Mouse (Mus musculus) embryonic facial prominence, embryonic 12.5 days (tissue): Measurements from ENCODE around the gene Pgap3. TPM values are rescaled to one million over a fixed set of nuclear protein-coding genes. Genes with fewer than 3 reads are reported as not detected.

Experiments used
- ATAC-seq: fragments of 200-750 bp; cut with Nextera tagmentation; 2 replicates; pipeline ENCODE4 v1.8.0; 2017; ENCODE audit not compliant: insufficient number of reproducible peaks, insufficient read depth, low FRiP score, low TSS enrichment
- H3K27ac ChIP-seq: fragments of 300-500 bp; sonication (generic); 2 replicates; pipeline ENCODE4 v1.5.1; 2016; ENCODE audit warnings: mild to moderate bottlenecking
- H3K27me3 ChIP-seq: fragments of 300-500 bp; sonication (generic); 2 replicates; pipeline ENCODE4 v1.6.1; 2016; ENCODE audit warnings: mild to moderate bottlenecking, moderate library complexity
- H3K36me3 ChIP-seq: fragments of 300-500 bp; sonication (generic); 2 replicates; pipeline ENCODE4 v1.6.1; 2016; ENCODE audit warnings: mild to moderate bottlenecking
- H3K4me1 ChIP-seq: fragments of 300-500 bp; sonication (generic); 2 replicates; pipeline ENCODE4 v1.6.1; 2016
- H3K4me2 ChIP-seq: fragments of 300-500 bp; sonication (generic); replicated peaks from 2 replicates; pipeline ENCODE4 v1.6.1; 2016; ENCODE audit warnings: mild to moderate bottlenecking, moderate library complexity
- H3K4me3 ChIP-seq: fragments of 300-500 bp; sonication (generic); 2 replicates; pipeline ENCODE4 v1.5.1; 2016; ENCODE audit warnings: mild to moderate bottlenecking
- H3K9ac ChIP-seq: fragments of 300-500 bp; sonication (generic); 2 replicates; pipeline ENCODE4 v1.6.1; 2016; ENCODE audit warnings: mild to moderate bottlenecking, moderate library complexity
- H3K9me3 ChIP-seq: fragments of 300-500 bp; sonication (generic); 2 replicates; pipeline ENCODE4 v1.6.1; 2016; ENCODE audit warnings: mild to moderate bottlenecking, moderate library complexity
- WGBS: fragments of 180-500 bp; shearing (Covaris S2); methylation state at CpG from one replicate; pipeline ENCODE4 v1.1.7; 2016; 5-methylcytosine and 5-hydroxymethylcytosine counted together
- polyA plus RNA-seq: library from polyadenylated mRNA; unstranded; fragments of >200 nt; fragmentation: Nextera tagmentation; extraction: Ambion mirVana; gene quantifications from 2 replicates; pipeline ENCODE4 v1.2.1, GENCODE M21; 2016

The Pgap3 gene
- polyA plus RNA-seq, 1 experiment from 2014 or later: 9.8 TPM

DNA sequence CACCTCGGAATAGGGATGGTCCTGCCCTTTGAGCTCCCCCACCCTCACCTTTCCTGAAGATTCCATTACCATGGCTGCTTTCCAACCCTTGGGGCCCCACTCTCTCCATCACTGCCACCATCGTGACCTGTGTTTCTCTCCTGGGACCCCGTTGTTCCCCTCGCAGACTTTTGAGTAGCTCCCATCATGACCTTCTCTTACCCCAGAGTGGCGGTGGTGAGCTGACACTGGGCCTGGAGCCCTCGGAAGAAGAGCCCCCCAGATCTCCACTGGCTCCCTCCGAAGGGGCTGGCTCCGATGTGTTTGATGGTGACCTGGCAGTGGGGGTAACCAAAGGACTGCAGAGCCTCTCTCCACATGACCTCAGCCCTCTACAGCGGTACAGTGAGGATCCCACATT is 35.4 kb upstream of the Pgap3 start:
- peaks cover 56% of the 10 kb centered on the region for H3K36me3 ChIP-seq
- 94% methylated on average over 9 of the region's 9 CpGs for WGBS

GRCm38 (mm10) chr11:98431743-98432502 is 31.6 kb upstream of the Pgap3 start:
- Histone ChIP-seq H3K27me3 (no peaks in the 10 kb centered on the region), H3K9ac (no peak overlapping the region), H3K36me3 (peaks cover 86% of the 10 kb centered on the region), H3K4me1 (no peaks in the 10 kb centered on the region), H3K4me3 (no peak overlapping the region), H3K4me2 (no peak overlapping the region), H3K27ac (no peak overlapping the region), H3K9me3 (no peaks in the 10 kb centered on the region)
- 79% methylated on average over 9 of the region's 9 CpGs for WGBS
- ATAC-seq: no peak

More for the DNA sequence above, 35.4 kb upstream of the Pgap3 start:
- H3K9ac ChIP-seq: no peak overlapping the region
- H3K9me3 ChIP-seq: no peaks in the 10 kb centered on the region
- no peak for ATAC-seq
- H3K4me3 ChIP-seq: no peak overlapping the region
- H3K27ac ChIP-seq: no peak overlapping the region
- H3K4me1 ChIP-seq: peaks cover 6% of the 10 kb centered on the region; the same call in 1 of the 2 replicates
- no peaks in the 10 kb centered on the region for H3K27me3 ChIP-seq
- H3K4me2 ChIP-seq: no peak overlapping the region

DNA sequence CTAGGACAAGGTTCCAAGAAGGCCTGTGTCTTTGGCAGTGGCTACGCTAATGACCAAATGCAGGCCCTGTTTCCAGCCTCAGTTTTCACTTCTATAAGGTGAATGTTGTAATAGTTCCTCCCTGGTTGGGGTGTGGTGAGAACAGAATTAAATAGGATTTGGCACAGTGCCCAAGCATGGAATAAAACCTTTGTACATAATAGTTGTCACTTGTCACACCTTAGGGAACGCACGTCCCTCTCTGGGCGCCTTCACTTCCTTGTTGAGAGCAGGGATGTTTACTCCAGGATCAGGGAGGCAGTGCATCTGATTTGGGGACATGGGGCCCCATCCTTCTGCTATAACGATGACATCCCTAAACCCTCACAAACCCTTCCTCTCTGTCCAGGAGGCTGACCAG is 28.1 kb upstream of the Pgap3 start:
- Histone ChIP-seq H3K4me2 (no peak overlapping the region), H3K27me3 (no peaks in the 10 kb centered on the region), H3K36me3 (peaks cover 84% of the 10 kb centered on the region), H3K9ac (no peak overlapping the region), H3K4me1 (no peaks in the 10 kb centered on the region), H3K4me3 (no peak overlapping the region), H3K27ac (no peak overlapping the region), H3K9me3 (no peaks in the 10 kb centered on the region)
- ATAC-seq: no peak
- WGBS: 89% methylated on average over 5 of the region's 5 CpGs

- H3K27me3 ChIP-seq: no peaks in the 10 kb centered on the region
- H3K36me3 ChIP-seq: peaks cover 87% of the 10 kb centered on the region
- no peak overlapping the region for H3K27ac ChIP-seq
- 98% methylated on average over 7 of the region's 7 CpGs for WGBS
- H3K9me3 ChIP-seq: no peaks in the 10 kb centered on the region
- H3K4me2 ChIP-seq: no peak overlapping the region
- H3K9ac ChIP-seq: no peak overlapping the region
- no peak overlapping the region for H3K4me3 ChIP-seq
- no peaks in the 10 kb centered on the region for H3K4me1 ChIP-seq
- ATAC-seq: no peak
These were observed 26.3 kb upstream of the Pgap3 start for GRCm38 (mm10) chr11:98426592-98426991.

DNA sequence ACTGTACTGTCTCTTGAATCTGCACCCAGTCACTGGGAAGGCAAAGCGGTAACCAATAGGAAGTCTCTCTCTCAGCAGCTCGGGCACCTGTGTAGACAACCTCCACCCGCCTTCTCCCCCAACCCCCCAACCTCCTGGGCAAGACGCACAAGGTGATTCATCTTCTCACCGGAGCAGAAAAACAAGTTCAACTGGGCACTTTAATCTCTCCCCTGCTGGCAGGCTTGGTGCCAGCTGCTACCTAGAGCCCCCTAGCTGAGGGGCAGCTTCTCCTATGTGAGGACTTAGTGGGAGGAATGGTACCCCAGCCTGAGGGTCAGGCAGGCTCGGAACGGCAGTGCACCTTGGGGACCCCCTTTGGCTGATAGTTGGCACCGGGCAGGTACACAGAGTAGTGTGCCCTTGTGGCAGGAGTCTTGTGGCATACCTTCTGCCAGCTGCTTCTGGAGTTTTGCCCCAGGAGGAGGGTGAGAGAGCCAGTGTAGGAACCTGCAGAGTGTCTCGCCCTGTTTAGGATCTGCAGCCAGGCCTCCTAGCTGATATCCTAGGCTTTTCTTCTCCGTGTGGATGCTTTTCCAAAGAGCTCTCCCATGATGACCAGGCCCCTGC is 18.8 kb upstream of the Pgap3 start:
- no peak overlapping the region for H3K4me3 ChIP-seq
- H3K4me1 ChIP-seq: peaks cover 11% of the 10 kb centered on the region
- no peak overlapping the region for H3K4me2 ChIP-seq
- H3K36me3 ChIP-seq: peaks cover 48% of the 10 kb centered on the region
- WGBS: 81% methylated on average over 10 of the region's 10 CpGs
- no peaks in the 10 kb centered on the region for H3K9me3 ChIP-seq
- H3K27me3 ChIP-seq: no peaks in the 10 kb centered on the region
- no peak for ATAC-seq
- no peak overlapping the region for H3K27ac ChIP-seq
- H3K9ac ChIP-seq: no peak overlapping the region

DNA sequence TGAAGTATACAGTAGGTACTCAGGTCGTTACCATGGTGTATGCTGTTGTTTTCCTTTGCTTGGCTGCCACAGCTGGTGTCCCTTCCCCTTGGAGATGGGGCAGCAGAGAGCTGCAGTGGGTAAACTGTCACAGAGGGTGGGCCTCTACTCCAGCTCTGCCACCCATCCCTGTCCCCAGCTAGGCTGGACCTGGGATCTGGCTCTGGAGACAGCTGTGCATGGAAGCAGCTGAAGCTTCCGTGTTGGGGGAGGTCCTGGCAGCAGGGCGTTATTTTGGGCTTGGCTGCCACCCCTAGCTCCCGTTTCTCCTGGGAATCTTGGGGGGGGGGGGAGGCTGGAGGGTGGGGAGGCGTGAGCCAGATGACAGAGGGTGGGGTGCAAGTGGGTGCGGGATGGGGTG is 18.0 kb upstream of the Pgap3 start:
- 69% methylated on average over 6 of the region's 6 CpGs for WGBS
- no peak overlapping the region for H3K27ac ChIP-seq
- peaks cover 40% of the 10 kb centered on the region for H3K36me3 ChIP-seq
- H3K4me3 ChIP-seq: no peak overlapping the region
- no peaks in the 10 kb centered on the region for H3K9me3 ChIP-seq
- peaks cover 18% of the 10 kb centered on the region for H3K4me1 ChIP-seq
- no peak for ATAC-seq
- no peaks in the 10 kb centered on the region for H3K27me3 ChIP-seq
- no peak overlapping the region for H3K4me2 ChIP-seq
- H3K9ac ChIP-seq: no peak overlapping the region

- Histone ChIP-seq H3K36me3 (peaks cover 28% of the 10 kb centered on the region), H3K27ac (no peak overlapping the region), H3K9ac (no peak overlapping the region), H3K4me1 (peaks cover 18% of the 10 kb centered on the region), H3K27me3 (no peaks in the 10 kb centered on the region), H3K4me2 (no peak overlapping the region), H3K4me3 (no peak overlapping the region), H3K9me3 (no peaks in the 10 kb centered on the region)
- no peak for ATAC-seq
- WGBS: 83% methylated on average over 1 of the region's 1 CpGs
These were observed 16.8 kb upstream of the Pgap3 start for GRCm38 (mm10) chr11:98417074-98417473.

DNA sequence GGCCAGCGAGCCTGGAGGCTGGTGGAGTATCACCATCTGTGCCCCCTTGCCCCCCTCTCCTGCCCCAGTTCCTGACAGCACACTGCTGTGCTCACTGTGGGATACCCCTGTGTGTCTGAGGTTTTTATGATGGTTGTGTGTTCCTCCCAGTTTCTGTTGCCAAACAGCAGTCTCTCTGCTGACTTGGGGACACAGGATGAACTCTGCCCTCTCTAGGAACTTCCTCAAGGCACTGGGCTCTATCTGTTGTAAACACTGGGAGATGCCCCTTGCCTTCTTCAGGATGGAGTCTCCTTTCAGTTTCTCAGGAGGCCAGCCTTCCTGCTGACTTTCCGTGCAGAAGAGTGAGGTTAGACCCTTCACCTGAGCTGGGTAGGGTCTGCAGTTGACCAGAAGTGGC is 13.9 kb upstream of the Pgap3 start:
- H3K9ac ChIP-seq: no peak overlapping the region
- 32% methylated on average over 2 of the region's 2 CpGs for WGBS

GRCm38 (mm10) chr11:98413731-98414130 is 13.4 kb upstream of the Pgap3 start:
- Histone ChIP-seq H3K27me3 (peaks cover 4% of the 10 kb centered on the region; the same call in 1 of the 2 replicates), H3K4me3 (peak overlapping the region; percentile 74), H3K4me2 (peak overlapping the region; percentile 74), H3K36me3 (0 out of 2 replicates have a peak, but pooled peaks cover 2% of the 10 kb centered on the region), H3K9ac (peak overlapping the region; percentile 87), H3K4me1 (peaks cover 36% of the 10 kb centered on the region), H3K27ac (peak overlapping the region; percentile 96; the same call in 1 of the 2 replicates), H3K9me3 (no peaks in the 10 kb centered on the region)
- no peak for ATAC-seq
- 20% methylated on average over 7 of the region's 7 CpGs for WGBS

More for the DNA sequence above, 13.9 kb upstream of the Pgap3 start:
- H3K27me3 ChIP-seq: peaks cover 4% of the 10 kb centered on the region; the same call in 1 of the 2 replicates
- no peak overlapping the region for H3K27ac ChIP-seq
- H3K9me3 ChIP-seq: no peaks in the 10 kb centered on the region
- peak overlapping the region; percentile 74 for H3K4me2 ChIP-seq
- H3K4me3 ChIP-seq: peak overlapping the region; percentile 74
- no peak for ATAC-seq
- 0 out of 2 replicates have a peak, but pooled peaks cover 5% of the 10 kb centered on the region for H3K36me3 ChIP-seq
- H3K4me1 ChIP-seq: peaks cover 32% of the 10 kb centered on the region

GRCm38 (mm10) chr11:98412797-98413301 is 12.6 kb upstream of the Pgap3 start:
- peak; percentile 50 for ATAC-seq
- Histone ChIP-seq H3K4me3 (peak overlapping the region; percentile 74), H3K36me3 (0 out of 2 replicates have a peak, but pooled peaks cover 2% of the 10 kb centered on the region), H3K9me3 (no peaks in the 10 kb centered on the region), H3K27me3 (peaks cover 4% of the 10 kb centered on the region; the same call in 1 of the 2 replicates), H3K4me2 (peak overlapping the region; percentile 74), H3K4me1 (peaks cover 38% of the 10 kb centered on the region), H3K27ac (peak overlapping the region; percentile 96), H3K9ac (peak overlapping the region; percentile 87)
- WGBS: under 1% methylated on average over 40 of the region's 40 CpGs

DNA sequence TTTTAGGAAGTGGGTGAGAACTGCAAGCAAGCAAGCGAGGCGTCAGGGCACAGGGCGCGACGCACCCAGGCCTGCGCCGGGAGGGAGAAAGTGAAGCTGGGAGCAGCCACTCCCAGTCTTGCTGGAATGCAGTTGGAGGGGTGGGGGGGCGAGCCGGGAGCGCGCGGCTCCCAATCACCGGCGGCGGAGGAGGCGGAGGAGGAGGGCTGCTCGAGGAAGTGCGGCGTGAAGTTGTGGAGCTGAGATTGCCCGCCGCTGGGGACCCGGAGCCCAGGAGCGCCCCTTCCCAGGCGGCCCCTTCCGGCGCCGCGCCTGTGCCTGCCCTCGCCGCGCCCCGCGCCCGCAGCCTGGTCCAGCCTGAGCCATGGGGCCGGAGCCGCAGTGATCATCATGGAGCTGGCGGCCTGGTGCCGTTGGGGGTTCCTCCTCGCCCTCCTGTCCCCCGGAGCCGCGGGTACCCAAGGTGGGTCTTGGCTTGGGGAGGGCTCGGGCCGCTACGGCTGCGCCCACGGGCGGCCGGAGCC is 12.0 kb upstream of the Pgap3 start, which contains the start of gene Erbb2:
Gene Erbb2, plus strand, starts transcription at position 198 of the 524 bp plus-strand sequence.
- peak within 1 kb of the TSS; percentile 74 for H3K4me2 ChIP-seq
- 0 out of 2 replicates have a peak, but pooled peaks cover 2% of the 10 kb centered on the region for H3K36me3 ChIP-seq
- WGBS: under 1% methylated on average over 45 of the region's 49 CpGs
- peaks cover 38% of the 10 kb centered on the region for H3K4me1 ChIP-seq
- no peaks in the 10 kb centered on the region for H3K9me3 ChIP-seq
- peaks cover 4% of the 10 kb centered on the region; the same call in 1 of the 2 replicates for H3K27me3 ChIP-seq
- peak within 1 kb of the TSS; percentile 74 for H3K4me3 ChIP-seq
- peak within 1 kb of the TSS; percentile 96 for H3K27ac ChIP-seq
- peak; percentile 67 for ATAC-seq
- peak within 1 kb of the TSS; percentile 87 for H3K9ac ChIP-seq
